Mouse (Mus musculus) liver, adult 2 months (tissue): Measurements from ENCODE around the gene Clta.

ENCODE experiments used
- CTCF ChIP-seq: fragments of 200-500 bp; IDR thresholded peaks from 2 replicates; pipeline ENCODE4 v1.5.1; 2011; ENCODE audit warnings: low read depth, low read length, control low read depth
- POLR2A ChIP-seq: fragments of 200-500 bp; IDR thresholded peaks from 2 replicates; pipeline ENCODE4 v1.6.1; 2011; ENCODE audit warnings: low read length, control low read depth; ENCODE audit not compliant: insufficient read depth; ENCODE audit errors: extremely low read depth

- TF ChIP-seq CTCF (no peak), POLR2A (no peak)
These were observed 28.0 kb upstream of the Clta start for GRCm38 (mm10) chr4:43976223-43976740.
